In genomic region chr1:175692997-175693361, GRCm38 (mm10) we compare ENCODE assay signal across 8 mouse cellular contexts. TPM values are rescaled to one million over a fixed set of nuclear protein-coding genes. Genes with fewer than 3 reads are reported as not detected.
DNase-seq lines count a peak whose midpoint lies in the region; ATAC-seq and TF ChIP-seq lines count a peak whose summit lies in the region.

No protein-coding gene starts in this region.

- H3K9ac ChIP-seq in forebrain, embryonic 14.5 days (ENCODE audit: low read length), result no peak overlapping the region
- peak overlapping the region; percentile 64 for H3K9ac ChIP-seq in liver, embryonic 16.5 days (ENCODE audit: low read depth, low read length)

- peak overlapping the region; percentile 92; the same call in 1 of the 2 replicates for H3K27ac ChIP-seq in gastrocnemius, adult 2 months
- no peak overlapping the region for H3K27ac ChIP-seq in forebrain, embryonic 14.5 days (ENCODE audit: low read depth, low read length)
- peak overlapping the region; percentile 45; the same call in 1 of the 2 replicates for H3K27ac ChIP-seq in liver, embryonic 16.5 days (ENCODE audit: low read length)

- no peak overlapping the region for H3ac ChIP-seq in C2C12 (ENCODE audit: control insufficient read depth, insufficient read length, low read depth)

- peaks cover 21% of the 10 kb centered on the region for H3K79me2 ChIP-seq in C2C12 (ENCODE audit: control insufficient read depth, insufficient read depth)

- no peaks in the 10 kb centered on the region for H3K9me3 ChIP-seq in forebrain, embryonic 14.5 days (replicated peaks; ENCODE audit: control insufficient read depth, low read length)
- H3K9me3 ChIP-seq in liver, embryonic 16.5 days (replicated peaks; ENCODE audit: control insufficient read depth, low read length), result no peaks in the 10 kb centered on the region

- no peaks in the 10 kb centered on the region for H3K79me3 ChIP-seq in C2C12 (ENCODE audit: low read depth)

- H3K4me2 ChIP-seq in forebrain, embryonic 14.5 days (ENCODE audit: low read length), result peak overlapping the region; percentile 85
- H3K4me2 ChIP-seq in liver, embryonic 16.5 days (ENCODE audit: low read depth, low read length), result peak overlapping the region; percentile 99

- intact Hi-C loops in gastrocnemius, adult 2 months (cut with DNase I), result loop anchor here (2.0 to 10.0 kb wide), 3 partner anchors 68 to 1752 kb away; partner anchors contain the start of genes Exo1, Fh1 and Zbtb18

- peak overlapping the region; percentile 91 for H3K4me3 ChIP-seq in gastrocnemius, adult 2 months
- H3K4me3 ChIP-seq in C2C12 (ENCODE audit: insufficient read depth, poor library complexity, severe bottlenecking), result peak overlapping the region; percentile 26
- H3K4me3 ChIP-seq in forebrain, embryonic 14.5 days (ENCODE audit: low read depth, low read length), result peak overlapping the region; percentile 72
- H3K4me3 ChIP-seq in liver, embryonic 16.5 days (ENCODE audit: low read depth, low read length), result peak overlapping the region; percentile 80

- WGBS in forebrain, embryonic 14.5 days, result 2% methylated on average over 17 of the region's 17 CpGs
- WGBS in liver, embryonic 16.5 days (ENCODE audit: insufficient replicate concordance), result under 1% methylated on average over 17 of the region's 17 CpGs

- DNase-seq in gastrocnemius, adult 2 months, result no peak
- DNase-seq in gastrocnemius, postnatal 25 days, result no peak
- DNase-seq in forebrain, embryonic 14.5 days (ENCODE audit: low spot score), result no peak
- DNase-seq in right cerebral cortex, postnatal 25 days, result no peak
- DNase-seq in ovary, postnatal 36 days (ENCODE audit: low spot score), result no peak
- no peak for DNase-seq in layer of hippocampus, adult 8-10 months (ENCODE audit: low spot score in 2 of 2)

- no peaks in the 10 kb centered on the region for H3K36me3 ChIP-seq in C2C12 (ENCODE audit: control insufficient read depth, insufficient read depth)
- H3K36me3 ChIP-seq in forebrain, embryonic 14.5 days (ENCODE audit: control insufficient read depth, insufficient read depth, low read length), result peaks cover 2% of the 10 kb centered on the region; the same call in 1 of the 2 replicates
- no peaks in the 10 kb centered on the region for H3K36me3 ChIP-seq in liver, embryonic 16.5 days (ENCODE audit: control insufficient read depth, insufficient read depth)

- no peaks in the 10 kb centered on the region for H3K27me3 ChIP-seq in C2C12 (ENCODE audit: control insufficient read depth, insufficient read depth, insufficient read length)
- no peaks in the 10 kb centered on the region for H3K27me3 ChIP-seq in forebrain, embryonic 14.5 days (replicated peaks; ENCODE audit: control insufficient read depth, insufficient read depth, low read length)
- H3K27me3 ChIP-seq in liver, embryonic 16.5 days (ENCODE audit: control insufficient read depth, insufficient read depth, low read depth, low read length), result no peaks in the 10 kb centered on the region

- peaks cover 17% of the 10 kb centered on the region for H3K4me1 ChIP-seq in forebrain, embryonic 14.5 days (ENCODE audit: control insufficient read depth, insufficient read depth, low read length)
- H3K4me1 ChIP-seq in liver, embryonic 16.5 days (ENCODE audit: control insufficient read depth, low read depth, low read length), result peaks cover 11% of the 10 kb centered on the region

- TF ChIP-seq CTCF in gastrocnemius, adult 2 months (IDR thresholded peaks at IDR 0.05), result no peak
- no peak for TF ChIP-seq CTCF in C2C12 (IDR thresholded peaks at IDR 0.05; ENCODE audit: control insufficient read depth, insufficient read depth, insufficient read length)

- ATAC-seq in forebrain, embryonic 14.5 days, result peak; percentile 67; the same call in 1 of the 2 replicates
- ATAC-seq in liver, embryonic 16.5 days (ENCODE audit: low read depth), result no peak

TF ChIP-seq in C2C12, 6 proteins besides CTCF, POLR2A, EP300 and RAD21:
- TF ChIP-seq MYOG (IDR thresholded peaks at IDR 0.05; ENCODE audit: control insufficient read depth, extremely low read depth, insufficient read length), result no peak

RNA-seq across cellular contexts. Expression of gene Chml, which starts 0.3 kb away (rescaled TPM):
- total RNA-seq in gastrocnemius, adult 2 months (2021), result 1 to 10 TPM; 3.0 to 3.4 TPM
- 1 to 10 TPM; 2.1 to 3.2 TPM for total RNA-seq in gastrocnemius, postnatal 25 days (2021)
- polyA plus RNA-seq in C2C12 (2012; fragmentation: generic; extraction: Trizol), result 1.2 TPM
- 2.0 and 2.5 TPM in 2 replicates for polyA plus RNA-seq in forebrain, embryonic 14.5 days (2014; fragmentation: Nextera tagmentation; extraction: Ambion mirVana)
- 0.83 TPM in 2 replicates for polyA plus RNA-seq in liver, embryonic 16.5 days (2015; fragmentation: Nextera tagmentation; extraction: Ambion mirVana)
- 1 to 10 TPM; 4.2 to 5.8 (median 5.5) TPM for total RNA-seq in layer of hippocampus, adult 8-10 months (2022)

RNA-seq across cellular contexts. Expression of gene Opn3, which starts 0.4 kb away (rescaled TPM):
- 1 to 10 TPM; 2.5 to 3.8 TPM for total RNA-seq in gastrocnemius, adult 2 months (2021)
- 1 to 10 TPM; 4.0 to 4.6 TPM for total RNA-seq in gastrocnemius, postnatal 25 days (2021)
- polyA plus RNA-seq in C2C12 (2012; fragmentation: generic; extraction: Trizol), result 3.1 TPM
- 4.3 and 4.9 TPM in 2 replicates for polyA plus RNA-seq in forebrain, embryonic 14.5 days (2014; fragmentation: Nextera tagmentation; extraction: Ambion mirVana)
- 1.0 and 1.3 TPM in 2 replicates for polyA plus RNA-seq in liver, embryonic 16.5 days (2015; fragmentation: Nextera tagmentation; extraction: Ambion mirVana)
- total RNA-seq in layer of hippocampus, adult 8-10 months (2022), result 1 to 10 TPM; 1.4 to 2.0 (median 1.5) TPM

RNA-seq across cellular contexts. Expression of gene Wdr64, which starts 5.4 kb away (rescaled TPM):
- not detected for total RNA-seq in gastrocnemius, adult 2 months (2021)
- total RNA-seq in gastrocnemius, postnatal 25 days (2021), result not detected
- polyA plus RNA-seq in C2C12 (2012; fragmentation: generic; extraction: Trizol), result not detected
- not detected in 2 replicates for polyA plus RNA-seq in forebrain, embryonic 14.5 days (2014; fragmentation: Nextera tagmentation; extraction: Ambion mirVana)
- not detected in 2 replicates for polyA plus RNA-seq in liver, embryonic 16.5 days (2015; fragmentation: Nextera tagmentation; extraction: Ambion mirVana)
- not detected for total RNA-seq in layer of hippocampus, adult 8-10 months (2022)

Comparison
In these comparisons a context has a peak if more than half of its experiments do, and no peak if none do; other contexts are left out.
1. H3K4me3 ChIP-seq: peak in every context shown above with its lines; median percentile 91 in gastrocnemius, adult 2 months; 80 in liver, embryonic 16.5 days; 72 in forebrain, embryonic 14.5 days; 26 in C2C12.